Mouse (Mus musculus) hindbrain, embryonic 14.5 days (tissue): ENCODE measurements at regions not wholly inside any gene's neighbourhood (a gene's known extent, or its start where the extent isn't known, plus 50 kb on each side); places are given as distances from the start of the nearest gene placed in this dataset.

Experiments
- ATAC-seq: fragments of 200-750 bp; cut with Nextera tagmentation; 2 replicates; pipeline ENCODE4 v1.8.0; 2017; ENCODE audit warnings: moderate number of reproducible peaks, mild to moderate bottlenecking, moderate TSS enrichment, moderate library complexity; ENCODE audit not compliant: low FRiP score
- DNase-seq: peaks from one replicate; pipeline ENCODE4 v3.0.0-alpha.2; 2015; ENCODE audit warnings: low spot score
- H3K27ac ChIP-seq: fragments of 300-500 bp; sonication (generic); 2 replicates; pipeline ENCODE4 v1.5.1; 2014; ENCODE audit warnings: mild to moderate bottlenecking, moderate library complexity
- H3K27me3 ChIP-seq: fragments of 300-500 bp; sonication (generic); 2 replicates; pipeline ENCODE4 v1.6.1; 2014; ENCODE audit warnings: mild to moderate bottlenecking, low read length, mixed read lengths; ENCODE audit not compliant: control insufficient read depth, insufficient read depth
- H3K36me3 ChIP-seq: fragments of 300-500 bp; sonication (generic); replicated peaks from 2 replicates; pipeline ENCODE4 v1.6.1; 2014; ENCODE audit not compliant: control insufficient read depth, insufficient read depth
- H3K4me1 ChIP-seq: fragments of 300-500 bp; sonication (generic); replicated peaks from 2 replicates; pipeline ENCODE4 v1.6.1; 2014; ENCODE audit warnings: antibody characterized with exemption, low read length, mixed read lengths; ENCODE audit not compliant: control insufficient read depth, insufficient read depth
- H3K4me2 ChIP-seq: fragments of 300-500 bp; sonication (generic); replicated peaks from 2 replicates; pipeline ENCODE4 v1.6.1; 2014; ENCODE audit warnings: mild to moderate bottlenecking, moderate library complexity
- H3K4me3 ChIP-seq: fragments of 300-500 bp; sonication (generic); replicated peaks from 2 replicates; pipeline ENCODE4 v1.5.1; 2014; ENCODE audit warnings: mild to moderate bottlenecking, low read length
- H3K9ac ChIP-seq: fragments of 300-500 bp; sonication (generic); 2 replicates; pipeline ENCODE4 v1.6.1; 2014
- H3K9me3 ChIP-seq: fragments of 300-500 bp; sonication (generic); 2 replicates; pipeline ENCODE4 v1.6.1; 2016; ENCODE audit warnings: low read length; ENCODE audit not compliant: control insufficient read depth
- WGBS: fragments of 180-500 bp; shearing (Covaris S2); extraction: QIAGEN DNeasy Blood & Tissue Kit; methylation state at CpG from one replicate; pipeline ENCODE4 v1.1.7; 2014; 5-methylcytosine and 5-hydroxymethylcytosine counted together

- WGBS = 77% methylated on average over 6 of the region's 6 CpGs
- Histone ChIP-seq H3K4me1 (no peaks in the 10 kb centered on the region), H3K27ac (no peak overlapping the region), H3K4me3 (no peak overlapping the region), H3K36me3 (no peaks in the 10 kb centered on the region), H3K9me3 (no peaks in the 10 kb centered on the region), H3K4me2 (no peak overlapping the region), H3K27me3 (no peaks in the 10 kb centered on the region), H3K9ac (no peak overlapping the region)
- ATAC-seq (no peak), DNase-seq (no peak)
Observed at GRCm38 (mm10) chr13:107365766-107366165, 343.8 kb upstream of the Kif2a start.

- DNase-seq = no peak
- no peaks in the 10 kb centered on the region for H3K36me3 ChIP-seq
- no peaks in the 10 kb centered on the region for H3K4me1 ChIP-seq
- H3K9me3 ChIP-seq = no peaks in the 10 kb centered on the region
- H3K27me3 ChIP-seq = no peaks in the 10 kb centered on the region
- no peak overlapping the region for H3K4me3 ChIP-seq
- H3K4me2 ChIP-seq = no peak overlapping the region
- H3K27ac ChIP-seq = no peak overlapping the region
- 83% methylated on average over 7 of the region's 7 CpGs for WGBS
- H3K9ac ChIP-seq = no peak overlapping the region
- no peak for ATAC-seq
Observed at GRCm38 (mm10) chr13:107365241-107365640, 343.3 kb upstream of the Kif2a start.

GRCm38 (mm10) chr13:107362806-107363687 is 341.1 kb upstream of the Kif2a start:
- no peak overlapping the region for H3K27ac ChIP-seq

GRCm38 (mm10) chr13:107340802-107341364 is 319.0 kb upstream of the Kif2a start:
- Histone ChIP-seq H3K4me1 (0 out of 2 replicates have a peak, but pooled peaks cover 2% of the 10 kb centered on the region), H3K36me3 (no peaks in the 10 kb centered on the region), H3K4me3 (no peak overlapping the region), H3K9me3 (no peaks in the 10 kb centered on the region), H3K27me3 (no peaks in the 10 kb centered on the region), H3K4me2 (no peak overlapping the region), H3K27ac (no peak overlapping the region; the same call in 1 of the 2 replicates), H3K9ac (no peak overlapping the region)
- ATAC-seq (peak; percentile 40; the same call in 1 of the 2 replicates), DNase-seq (peak; percentile 39)
- 66% methylated on average over 11 of the region's 11 CpGs for WGBS

More at GRCm38 (mm10) chr13:107362806-107363687, 341.1 kb upstream of the Kif2a start:
- ATAC-seq = no peak
- H3K27me3 ChIP-seq = no peaks in the 10 kb centered on the region
- H3K9me3 ChIP-seq = no peaks in the 10 kb centered on the region
- no peak overlapping the region for H3K9ac ChIP-seq
- no peaks in the 10 kb centered on the region for H3K36me3 ChIP-seq
- H3K4me3 ChIP-seq = no peak overlapping the region
- no peak overlapping the region for H3K4me2 ChIP-seq
- H3K4me1 ChIP-seq = no peaks in the 10 kb centered on the region
- WGBS = 80% methylated on average over 8 of the region's 8 CpGs
- no peak for DNase-seq

GRCm38 (mm10) chr13:107338111-107338510 is 316.2 kb upstream of the Kif2a start:
- H3K4me3 ChIP-seq = no peak overlapping the region
- H3K4me1 ChIP-seq = 0 out of 2 replicates have a peak, but pooled peaks cover 2% of the 10 kb centered on the region
- H3K9me3 ChIP-seq = no peaks in the 10 kb centered on the region
- H3K36me3 ChIP-seq = no peaks in the 10 kb centered on the region
- no peak for DNase-seq
- H3K27me3 ChIP-seq = no peaks in the 10 kb centered on the region
- H3K9ac ChIP-seq = no peak overlapping the region
- H3K27ac ChIP-seq = no peak overlapping the region
- no peak overlapping the region for H3K4me2 ChIP-seq
- ATAC-seq = no peak
- 73% methylated on average over 12 of the region's 12 CpGs for WGBS

- 0 out of 2 replicates have a peak, but pooled peaks cover 2% of the 10 kb centered on the region for H3K4me1 ChIP-seq
- no peak overlapping the region for H3K9ac ChIP-seq
- 47% methylated on average over 10 of the region's 10 CpGs for WGBS
- no peak for DNase-seq
- no peaks in the 10 kb centered on the region for H3K36me3 ChIP-seq
- peak overlapping the region; percentile 26; the same call in 1 of the 2 replicates for H3K27ac ChIP-seq
- H3K27me3 ChIP-seq = no peaks in the 10 kb centered on the region
- peak overlapping the region; percentile 19; the same call in 1 of the 2 replicates for H3K4me2 ChIP-seq
- no peaks in the 10 kb centered on the region for H3K9me3 ChIP-seq
- ATAC-seq = no peak
- no peak overlapping the region for H3K4me3 ChIP-seq
Observed at GRCm38 (mm10) chr13:107337111-107337510, 315.2 kb upstream of the Kif2a start.

GRCm38 (mm10) chr13:107329348-107329747 is 307.4 kb upstream of the Kif2a start:
- Histone ChIP-seq H3K4me3 (no peak overlapping the region), H3K36me3 (no peaks in the 10 kb centered on the region), H3K4me2 (no peak overlapping the region), H3K9ac (no peak overlapping the region), H3K27ac (no peak overlapping the region), H3K4me1 (no peaks in the 10 kb centered on the region), H3K9me3 (no peaks in the 10 kb centered on the region), H3K27me3 (no peaks in the 10 kb centered on the region)
- WGBS = 51% methylated on average over 5 of the region's 5 CpGs
- no peak for DNase-seq
- ATAC-seq = no peak

- no peak overlapping the region for H3K4me3 ChIP-seq
- H3K4me1 ChIP-seq = no peaks in the 10 kb centered on the region
- 61% methylated on average over 3 of the region's 3 CpGs for WGBS
- ATAC-seq = peak; percentile 68; the same call in 1 of the 2 replicates
- H3K27me3 ChIP-seq = no peaks in the 10 kb centered on the region
- H3K9me3 ChIP-seq = no peaks in the 10 kb centered on the region
- no peaks in the 10 kb centered on the region for H3K36me3 ChIP-seq
- H3K4me2 ChIP-seq = no peak overlapping the region
- no peak overlapping the region for H3K9ac ChIP-seq
- DNase-seq = peak; percentile 82
- no peak overlapping the region for H3K27ac ChIP-seq
Observed at GRCm38 (mm10) chr13:107325707-107326495, 304.0 kb upstream of the Kif2a start.

- H3K27me3 ChIP-seq = no peaks in the 10 kb centered on the region
- H3K9ac ChIP-seq = no peak overlapping the region
- H3K4me1 ChIP-seq = no peaks in the 10 kb centered on the region
- H3K36me3 ChIP-seq = no peaks in the 10 kb centered on the region
- DNase-seq (no peak), ATAC-seq (no peak)
- H3K9me3 ChIP-seq = no peaks in the 10 kb centered on the region
- H3K27ac ChIP-seq = peak overlapping the region; percentile 6; the same call in 1 of the 2 replicates
- no peak overlapping the region for H3K4me3 ChIP-seq
- no peak overlapping the region for H3K4me2 ChIP-seq
- 77% methylated on average over 7 of the region's 7 CpGs for WGBS
Observed at GRCm38 (mm10) chr13:107314746-107315145, 292.8 kb upstream of the Kif2a start.
